Mouse (Mus musculus): ENCODE data around the gene Kcnk18.

DNA sequence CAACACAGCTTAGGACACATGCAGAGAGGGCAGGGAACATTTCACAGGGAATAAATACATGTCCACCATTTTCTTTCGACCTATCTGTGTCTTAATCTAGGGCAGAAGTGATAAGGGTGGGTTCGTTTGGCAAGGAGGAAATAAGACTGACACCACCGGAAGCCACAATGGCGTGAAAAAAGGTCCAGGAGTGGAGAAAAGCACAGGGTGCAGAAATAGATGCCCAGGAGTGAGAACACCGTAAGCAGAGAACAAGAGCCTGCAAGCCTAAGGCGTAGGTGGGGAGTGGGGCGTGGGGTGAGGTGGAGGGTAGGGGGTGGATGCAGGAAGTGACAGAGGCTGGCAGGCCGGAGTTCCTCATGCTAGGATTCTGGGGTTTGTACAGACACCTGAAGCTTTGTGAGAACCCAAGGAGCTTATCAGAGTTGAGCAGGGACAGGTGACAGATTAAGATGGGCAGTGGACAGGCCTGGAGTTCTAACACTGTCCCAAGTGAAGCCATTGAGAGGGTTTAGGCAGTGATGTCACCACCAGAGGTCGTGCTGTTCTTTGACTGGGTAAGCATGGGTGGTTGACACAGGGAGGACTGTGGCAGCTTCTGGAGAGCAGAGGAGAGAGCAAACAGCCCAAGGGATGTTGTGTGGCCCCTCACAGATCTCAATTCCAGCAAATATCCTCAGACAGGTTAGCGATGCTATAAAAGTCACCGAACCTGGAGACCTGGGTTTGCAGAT, 29.7 kb downstream of the Kcnk18 start:
- TF ChIP-seq CTCF (IDR thresholded peaks at IDR 0.05; ENCODE audit: low read depth) (peak; percentile 44), EP300 (IDR thresholded peaks at IDR 0.05; ENCODE audit: low read depth) (no peak)
